Mouse (Mus musculus): ENCODE measurements around the gene Btk. TPM values are rescaled to one million over a fixed set of nuclear protein-coding genes. Genes with fewer than 3 reads are reported as not detected.
A peak's percentile ranks its signal among the peaks of the same experiment; 100 is the strongest.

The Btk gene
- polyA plus RNA-seq, 1 experiment from 2014 or later = 1.3 TPM

DNA sequence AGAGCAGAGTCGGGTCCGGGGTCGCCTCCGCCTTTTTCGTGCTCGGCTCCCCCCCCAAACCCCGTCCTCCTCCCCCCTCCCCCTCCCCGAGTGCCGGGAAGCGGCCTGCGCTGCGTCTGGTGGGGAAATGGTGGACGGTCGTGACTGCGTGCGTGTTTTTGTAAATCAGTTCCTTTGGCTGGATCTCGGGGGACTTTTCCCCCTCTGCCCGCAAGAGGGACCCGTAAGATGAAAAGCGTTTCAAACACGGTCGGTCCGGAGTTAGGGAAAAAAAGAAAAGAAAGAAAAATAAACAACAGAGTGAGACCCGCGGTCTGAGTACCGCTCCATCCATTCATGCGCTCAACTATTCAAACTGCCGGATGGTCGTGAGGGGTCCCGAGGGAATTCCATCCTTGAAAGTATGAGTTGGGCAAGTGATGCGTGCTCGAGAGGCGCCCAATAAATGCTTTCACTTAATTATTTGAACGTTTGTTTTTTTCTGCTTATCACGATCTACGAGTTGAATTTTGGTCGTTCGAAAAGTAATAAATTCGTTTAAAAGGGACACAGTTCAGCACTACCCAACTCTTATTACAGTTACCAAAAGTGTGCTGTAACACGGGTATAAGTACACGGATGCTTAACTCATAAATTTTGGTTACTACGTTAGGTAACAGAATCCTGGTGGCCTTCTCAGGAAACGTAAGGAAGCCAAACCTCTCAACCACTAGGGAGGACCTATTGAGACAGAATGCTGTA lies 18.2 kb upstream of the Btk start:
- no peaks in the 10 kb centered on the region for H3K36me3 ChIP-seq
- no peaks in the 10 kb centered on the region for H3K27me3 ChIP-seq (replicated peaks)
- peak overlapping the region; percentile 64 for H3K4me2 ChIP-seq
- 15% methylated on average over 35 of the region's 43 CpGs for WGBS
- peak; percentile 91 for ATAC-seq (ENCODE audit: insufficient number of reproducible peaks, low FRiP score)
- H3K9me3 ChIP-seq (replicated peaks) = no peaks in the 10 kb centered on the region
- peaks cover 6% of the 10 kb centered on the region; the same call in 1 of the 2 replicates for H3K4me1 ChIP-seq (replicated peaks)
- H3K27ac ChIP-seq (ENCODE audit: poor library complexity, severe bottlenecking) = peak overlapping the region; percentile 87
- peak overlapping the region; percentile 72 for H3K9ac ChIP-seq
- peak overlapping the region; percentile 60 for H3K4me3 ChIP-seq

DNA sequence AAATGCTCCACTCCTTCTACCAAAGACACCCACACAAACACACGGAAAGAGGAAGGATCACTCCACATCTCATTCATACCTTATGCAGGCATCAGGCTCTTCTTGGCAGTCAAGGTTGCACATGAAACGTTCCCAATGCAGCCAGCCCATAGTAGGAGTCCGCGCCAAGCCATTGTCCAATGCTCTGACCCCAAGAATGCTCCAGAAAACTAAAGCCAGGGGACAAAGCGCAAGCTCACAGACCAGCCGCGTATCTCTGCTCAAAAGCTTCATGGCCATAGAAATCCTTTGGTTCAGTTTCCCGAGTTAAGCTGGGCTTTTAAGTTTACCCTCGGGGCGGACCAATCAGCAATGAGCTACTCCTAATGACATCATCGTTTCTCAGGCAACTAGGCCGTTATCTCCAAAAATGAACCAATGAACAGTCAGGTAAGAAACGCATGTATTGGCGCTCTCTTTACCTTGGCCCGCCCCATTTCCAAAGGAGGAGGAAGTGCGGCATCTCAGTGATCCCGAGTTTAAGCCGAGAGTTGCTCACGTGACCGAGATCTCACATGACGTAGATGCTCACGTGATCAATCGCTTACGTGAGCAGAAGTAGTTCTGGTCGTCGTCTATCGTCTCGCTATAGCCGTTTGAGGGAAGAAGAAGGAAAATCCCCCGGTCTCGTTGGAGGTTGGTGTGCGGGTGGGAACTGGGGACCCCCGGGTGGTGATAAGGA lies 17.4 kb upstream of the Btk start, which contains the start of the genes Gla and Hnrnph2:
Gla (minus strand) TSS at position 467 of the 721 bp plus-strand sequence.
Hnrnph2 (plus strand) TSS at position 521 of the 721 bp plus-strand sequence.
- Histone ChIP-seq H3K27ac (ENCODE audit: poor library complexity, severe bottlenecking) (peak within 1 kb of the TSS; percentile 87), H3K36me3 (no peaks in the 10 kb centered on the region), H3K27me3 (replicated peaks) (no peaks in the 10 kb centered on the region), H3K4me1 (replicated peaks) (peaks cover 6% of the 10 kb centered on the region; the same call in 1 of the 2 replicates), H3K9me3 (replicated peaks) (no peaks in the 10 kb centered on the region), H3K4me2 (peak within 1 kb of the TSS; percentile 70), H3K4me3 (peak within 1 kb of the TSS; percentile 60), H3K9ac (peak within 1 kb of the TSS; percentile 72)
- 16% methylated on average over 33 of the region's 33 CpGs for WGBS
- peak; percentile 97 for ATAC-seq (ENCODE audit: insufficient number of reproducible peaks, low FRiP score)

- ATAC-seq (ENCODE audit: insufficient number of reproducible peaks, low FRiP score) = no peak
- H3K9me3 ChIP-seq (replicated peaks) = no peaks in the 10 kb centered on the region
- H3K4me2 ChIP-seq = peak overlapping the region; percentile 70
- peak overlapping the region; percentile 60 for H3K4me3 ChIP-seq
- peak overlapping the region; percentile 58; the same call in 1 of the 2 replicates for H3K9ac ChIP-seq
- peaks cover 6% of the 10 kb centered on the region; the same call in 1 of the 2 replicates for H3K4me1 ChIP-seq (replicated peaks)
- H3K36me3 ChIP-seq = no peaks in the 10 kb centered on the region
- WGBS = 28% methylated on average over 10 of the region's 10 CpGs
- peak overlapping the region; percentile 71 for H3K27ac ChIP-seq (ENCODE audit: poor library complexity, severe bottlenecking)
- H3K27me3 ChIP-seq (replicated peaks) = no peaks in the 10 kb centered on the region
These were observed 16.7 kb upstream of the Btk start for GRCm38 (mm10) chrX:134599922-134600565.

DNA sequence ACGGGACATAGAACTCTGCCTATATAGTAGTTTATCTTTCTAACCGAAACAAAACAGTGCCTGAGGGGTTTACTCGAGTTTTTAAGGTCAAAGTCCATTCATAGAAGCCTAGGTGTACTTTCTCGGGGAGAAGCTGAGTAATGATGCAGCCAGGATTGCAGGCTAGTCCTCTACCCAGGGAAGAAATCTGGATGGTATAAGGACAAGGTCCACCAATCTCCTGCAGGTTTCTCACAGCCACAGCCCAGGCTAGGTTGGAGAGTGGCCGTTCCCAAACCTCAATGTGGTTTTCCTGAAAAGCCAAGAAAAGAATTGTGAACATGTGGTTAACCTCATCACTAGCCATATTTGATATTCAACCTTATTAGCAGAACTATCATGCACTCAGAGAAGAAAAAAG lies 6.5 kb upstream of the Btk start:
- no peak for ATAC-seq (ENCODE audit: insufficient number of reproducible peaks, low FRiP score)
- Histone ChIP-seq H3K27me3 (replicated peaks) (no peaks in the 10 kb centered on the region), H3K4me3 (no peak overlapping the region), H3K9ac (no peak overlapping the region), H3K27ac (ENCODE audit: poor library complexity, severe bottlenecking) (no peak overlapping the region), H3K4me2 (no peak overlapping the region), H3K9me3 (replicated peaks) (no peaks in the 10 kb centered on the region), H3K4me1 (replicated peaks) (no peaks in the 10 kb centered on the region), H3K36me3 (peaks cover 13% of the 10 kb centered on the region)
- 56% methylated on average over 5 of the region's 5 CpGs for WGBS

DNA sequence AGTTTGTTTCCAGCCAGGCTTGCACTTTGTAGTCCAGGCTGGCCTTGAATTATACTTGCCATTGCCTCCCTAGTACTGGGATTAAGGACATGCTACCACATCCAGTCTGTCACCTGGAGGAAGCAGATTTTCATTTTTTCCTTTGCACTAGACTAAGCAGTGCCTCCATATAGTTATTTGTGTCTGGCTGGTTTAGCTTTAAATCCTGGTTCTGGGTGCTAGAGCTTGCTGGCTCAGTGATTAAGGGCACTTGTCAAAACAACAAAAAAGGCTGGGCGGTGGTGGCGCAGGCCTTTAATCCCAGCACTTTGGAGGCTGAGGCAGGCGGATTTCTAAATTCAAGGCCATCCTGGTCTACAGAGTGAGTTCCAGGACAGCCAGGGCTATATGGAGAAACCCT lies 5.6 kb upstream of the Btk start:
- H3K27ac ChIP-seq (ENCODE audit: poor library complexity, severe bottlenecking) = no peak overlapping the region
- H3K4me2 ChIP-seq = no peak overlapping the region
- H3K27me3 ChIP-seq (replicated peaks) = no peaks in the 10 kb centered on the region
- peaks cover 13% of the 10 kb centered on the region for H3K36me3 ChIP-seq
- H3K4me3 ChIP-seq = no peak overlapping the region
- no peak for ATAC-seq (ENCODE audit: insufficient number of reproducible peaks, low FRiP score)
- no peak overlapping the region for H3K9ac ChIP-seq
- WGBS = 84% methylated on average over 3 of the region's 3 CpGs
- no peaks in the 10 kb centered on the region for H3K4me1 ChIP-seq (replicated peaks)
- H3K9me3 ChIP-seq (replicated peaks) = no peaks in the 10 kb centered on the region

DNA sequence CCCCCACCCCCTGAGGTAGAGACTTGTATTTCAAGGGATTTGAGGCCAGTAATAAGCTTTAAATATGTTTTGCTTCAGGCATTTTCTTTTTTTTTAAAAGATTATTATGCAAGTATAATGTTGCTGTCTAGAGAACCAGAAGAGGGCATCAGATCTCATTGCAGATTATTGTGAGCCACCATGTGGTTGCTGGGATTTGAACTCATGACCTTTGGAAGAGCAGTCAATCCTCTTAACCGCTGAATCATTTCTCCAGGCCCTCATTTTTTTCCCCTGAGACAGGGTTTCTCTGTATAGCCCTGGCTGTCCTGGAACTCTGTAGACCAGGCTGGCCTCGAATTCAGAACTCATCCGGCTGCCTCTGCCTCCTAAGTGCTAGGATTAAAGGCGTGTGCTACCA lies 4.9 kb upstream of the Btk start:
- Histone ChIP-seq H3K27me3 (replicated peaks) (no peaks in the 10 kb centered on the region), H3K4me3 (no peak overlapping the region), H3K4me2 (no peak overlapping the region), H3K27ac (ENCODE audit: poor library complexity, severe bottlenecking) (no peak overlapping the region), H3K9ac (no peak overlapping the region), H3K4me1 (replicated peaks) (no peaks in the 10 kb centered on the region), H3K9me3 (replicated peaks) (no peaks in the 10 kb centered on the region), H3K36me3 (peaks cover 13% of the 10 kb centered on the region)
- 77% methylated on average over 4 of the region's 4 CpGs for WGBS
- no peak for ATAC-seq (ENCODE audit: insufficient number of reproducible peaks, low FRiP score)

GRCm38 (mm10) chrX:134586447-134586846 lies 3.1 kb upstream of the Btk start:
- H3K36me3 ChIP-seq = peaks cover 13% of the 10 kb centered on the region
- H3K9ac ChIP-seq = peak overlapping the region; percentile 86
- peak overlapping the region; percentile 74 for H3K4me2 ChIP-seq
- H3K9me3 ChIP-seq (replicated peaks) = no peaks in the 10 kb centered on the region
- H3K27ac ChIP-seq (ENCODE audit: poor library complexity, severe bottlenecking) = peak overlapping the region; percentile 89; the same call in 1 of the 2 replicates
- no peak for ATAC-seq (ENCODE audit: insufficient number of reproducible peaks, low FRiP score)
- WGBS = 34% methylated on average over 8 of the region's 8 CpGs
- H3K27me3 ChIP-seq (replicated peaks) = no peaks in the 10 kb centered on the region
- no peaks in the 10 kb centered on the region for H3K4me1 ChIP-seq (replicated peaks)
- peak overlapping the region; percentile 64 for H3K4me3 ChIP-seq

- 16% methylated on average over 45 of the region's 45 CpGs for WGBS
- no peaks in the 10 kb centered on the region for H3K4me1 ChIP-seq (replicated peaks)
- H3K27ac ChIP-seq (ENCODE audit: poor library complexity, severe bottlenecking) = peak within 1 kb of the TSS; percentile 89
- H3K4me2 ChIP-seq = peak within 1 kb of the TSS; percentile 74
- H3K9me3 ChIP-seq (replicated peaks) = no peaks in the 10 kb centered on the region
- ATAC-seq (ENCODE audit: insufficient number of reproducible peaks, low FRiP score) = peak; percentile 95
- H3K9ac ChIP-seq = peak within 1 kb of the TSS; percentile 86
- peak within 1 kb of the TSS; percentile 64 for H3K4me3 ChIP-seq
- peaks cover 13% of the 10 kb centered on the region for H3K36me3 ChIP-seq
- no peaks in the 10 kb centered on the region for H3K27me3 ChIP-seq (replicated peaks)
These were observed 2.0 kb upstream of the Btk start, which contains the start of gene Rpl36a for GRCm38 (mm10) chrX:134585103-134586002. Rpl36a (plus strand) TSS chrX:134585654.

DNA sequence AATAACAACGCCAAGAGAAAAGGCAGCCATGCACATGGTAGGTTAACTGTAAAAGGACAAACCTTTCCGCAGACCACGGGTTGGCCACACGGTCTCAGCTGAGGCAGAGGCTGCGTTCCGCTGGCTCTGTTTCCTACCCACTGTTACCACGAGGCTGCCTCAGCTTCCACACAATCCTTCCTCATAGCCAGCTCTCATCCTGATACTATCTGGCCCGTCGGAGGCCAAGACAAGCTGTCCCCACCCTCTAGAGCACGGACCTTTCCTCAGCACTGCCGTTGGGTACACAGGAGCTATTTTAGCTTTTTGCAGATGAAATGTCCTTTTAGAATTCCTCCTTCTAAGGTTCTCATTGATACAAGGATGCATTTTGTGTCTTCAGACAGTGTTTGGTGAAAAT lies 1.1 kb downstream of the Btk start:
- Histone ChIP-seq H3K27me3 (replicated peaks) (no peaks in the 10 kb centered on the region), H3K36me3 (no peaks in the 10 kb centered on the region), H3K4me3 (no peak overlapping the region), H3K27ac (ENCODE audit: poor library complexity, severe bottlenecking) (no peak overlapping the region), H3K9ac (no peak overlapping the region), H3K4me2 (no peak overlapping the region), H3K4me1 (replicated peaks) (no peaks in the 10 kb centered on the region), H3K9me3 (replicated peaks) (no peaks in the 10 kb centered on the region)
- 73% methylated on average over 11 of the region's 11 CpGs for WGBS
- no peak for ATAC-seq (ENCODE audit: insufficient number of reproducible peaks, low FRiP score)

DNA sequence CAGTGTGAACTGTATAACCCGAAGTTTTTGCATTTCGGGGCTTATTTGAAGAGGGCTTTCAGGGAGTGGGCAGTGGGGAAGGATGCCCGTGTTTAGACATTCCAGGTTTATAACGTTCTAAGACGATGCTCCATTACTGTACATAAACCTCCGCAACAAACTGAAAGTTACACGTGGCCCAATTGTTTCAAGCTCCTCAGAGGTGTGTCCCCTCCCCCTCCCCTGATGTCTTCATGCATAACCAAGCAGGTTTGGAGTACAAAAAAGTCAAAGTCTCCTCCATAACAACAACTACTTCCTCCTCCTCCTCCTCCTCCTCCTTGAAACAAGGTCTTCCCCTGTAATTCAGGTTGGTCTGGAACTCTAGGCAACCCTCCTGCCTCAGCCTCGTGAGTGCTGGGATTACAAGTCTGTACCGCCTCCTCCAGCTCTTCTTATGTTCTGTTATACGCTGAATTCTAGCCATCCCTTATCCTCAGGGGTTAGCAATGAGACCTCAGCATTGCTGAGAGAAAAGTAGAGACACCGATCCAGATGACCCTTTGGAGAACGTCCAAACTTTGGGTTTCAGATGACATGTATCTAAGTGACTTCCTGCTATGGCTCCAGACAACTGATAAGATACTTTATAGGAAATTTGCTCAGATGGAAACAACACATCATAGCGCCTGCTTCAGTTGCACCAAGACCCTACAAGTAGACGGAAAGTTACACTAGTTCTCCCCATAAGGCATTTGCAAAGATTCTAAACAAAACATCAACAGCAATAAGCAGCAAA lies 2.7 kb downstream of the Btk start:
- no peak overlapping the region for H3K4me3 ChIP-seq
- H3K4me1 ChIP-seq (replicated peaks) = no peaks in the 10 kb centered on the region
- WGBS = 72% methylated on average over 14 of the region's 14 CpGs
- no peaks in the 10 kb centered on the region for H3K9me3 ChIP-seq (replicated peaks)
- no peak overlapping the region for H3K4me2 ChIP-seq
- H3K36me3 ChIP-seq = no peaks in the 10 kb centered on the region
- ATAC-seq (ENCODE audit: insufficient number of reproducible peaks, low FRiP score) = no peak
- no peak overlapping the region for H3K27ac ChIP-seq (ENCODE audit: poor library complexity, severe bottlenecking)
- no peak overlapping the region for H3K9ac ChIP-seq
- H3K27me3 ChIP-seq (replicated peaks) = no peaks in the 10 kb centered on the region

All from heart, embryonic 12.5 days (tissue).